Mouse (Mus musculus) G1E (cell line): ENCODE results near the gene Itgb8. TPM values are rescaled to one million over a fixed set of nuclear protein-coding genes. Genes with fewer than 3 reads are reported as not detected.

Experiments used
- ATAC-seq: 2 replicates; pipeline ENCODE4 v1.8.0; 2016; ENCODE audit warnings: mild to moderate bottlenecking; ENCODE audit not compliant: insufficient number of reproducible peaks, poor library complexity, low FRiP score, severe bottlenecking; ENCODE audit errors: extremely low read depth
- DNase-seq: peaks from one replicate; pipeline ENCODE4 v3.0.0; 2012; ENCODE audit warnings: low spot score
- H3K27me3 ChIP-seq: 2 replicates; pipeline ENCODE4 v1.6.1; 2012; ENCODE audit warnings: mild to moderate bottlenecking, low read length, inconsistent platforms; ENCODE audit not compliant: insufficient read depth
- H3K36me3 ChIP-seq: replicated peaks from 2 replicates; pipeline ENCODE3; 2012; ENCODE audit warnings: mild to moderate bottlenecking, inconsistent platforms
- H3K4me1 ChIP-seq: 2 replicates; pipeline ENCODE4 v1.6.1; 2012; ENCODE audit warnings: low read depth, low read length, inconsistent platforms, mixed read lengths; ENCODE audit not compliant: insufficient read depth
- H3K4me3 ChIP-seq: 2 replicates; pipeline ENCODE4 v1.5.1; 2012; ENCODE audit warnings: low read depth, mild to moderate bottlenecking, inconsistent platforms, low read length, moderate library complexity, mixed read lengths
- H3K9me3 ChIP-seq: replicated peaks from 2 replicates; pipeline ENCODE4 v1.6.1; 2012; ENCODE audit warnings: inconsistent platforms
- CTCF ChIP-seq: IDR thresholded peaks from 2 replicates; pipeline ENCODE4 v1.5.1; 2012; ENCODE audit warnings: low read depth, low read length, inconsistent platforms, mixed read lengths
- GATA1 ChIP-seq: IDR thresholded peaks from 2 replicates; pipeline ENCODE4 v1.6.1; 2012; ENCODE audit warnings: borderline replicate concordance, low read length, inconsistent platforms, mixed read lengths
- GATA2 ChIP-seq: IDR thresholded peaks from 2 replicates; pipeline ENCODE4 v1.6.1; 2012; ENCODE audit warnings: low read depth, low read length, inconsistent platforms, borderline replicate concordance
- POLR2AphosphoS5 ChIP-seq: IDR thresholded peaks from 2 replicates; pipeline ENCODE4 v1.6.1; 2012; ENCODE audit warnings: low read depth, low read length, inconsistent platforms; ENCODE audit not compliant: insufficient replicate concordance
- TAL1 ChIP-seq: conservative IDR thresholded peaks from 2 replicates; pipeline ENCODE4 v1.6.1; 2012; ENCODE audit warnings: low read depth, low read length, inconsistent platforms, mixed read lengths
- polyA plus RNA-seq: library from polyadenylated mRNA; stranded (reverse); fragments of >175 nt; gene quantifications from 2 replicates; pipeline ENCODE4 v1.2.3, GENCODE M21; 2012
- total RNA-seq, 2 experiments: library from RNA; stranded (forward) in 1 of 2; stranded (reverse) in 1 of 2; fragments of 200-1000 nt in 1 of 2; fragments of >200 nt in 1 of 2; fragmentation: Nextera tagmentation in 1 of 2; gene quantifications; 2 replicates each; pipeline ENCODE4 v1.2.3; 2014 to 2017

Itgb8 gene
- total and polyA plus RNA-seq, 3 experiments = 0.33 TPM; not detected in 2

DNA sequence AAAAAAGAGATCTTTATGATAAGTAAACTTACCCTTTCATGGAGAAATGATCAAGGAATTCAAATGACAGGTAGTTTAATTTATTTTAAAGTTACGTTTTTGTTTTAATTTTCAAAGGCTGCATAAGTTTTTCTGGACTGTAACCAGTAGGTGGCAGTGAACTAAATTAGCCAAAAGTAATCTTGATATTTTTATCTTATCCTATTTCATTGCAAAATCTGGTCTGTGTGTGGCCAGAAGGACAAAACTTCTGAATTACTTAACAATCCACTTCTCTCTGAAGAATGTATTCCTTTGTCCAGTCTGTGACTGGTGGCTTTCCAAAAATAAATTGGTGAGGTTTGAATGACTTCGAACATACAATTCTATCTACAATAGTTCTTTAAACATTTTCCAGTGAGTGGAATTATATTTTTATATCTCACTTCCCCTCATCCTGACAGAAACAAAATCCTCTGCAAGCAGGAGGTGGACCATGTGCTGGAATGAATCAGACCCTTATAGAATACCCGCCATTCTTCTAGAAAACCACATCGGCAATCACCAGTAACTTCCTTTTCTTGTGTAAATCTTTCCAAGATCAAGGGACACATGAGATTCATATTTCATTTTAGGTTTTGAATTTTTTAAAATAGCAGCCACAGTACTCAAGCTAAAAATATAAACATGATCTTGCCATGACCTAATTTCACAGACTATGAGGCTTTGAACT is 68.6 kb downstream of the Itgb8 start:
- no peak overlapping the region for H3K4me3 ChIP-seq
- no peak for TF ChIP-seq POLR2AphosphoS5
- TF ChIP-seq GATA2 = no peak
- no peak for ATAC-seq
- no peaks in the 10 kb centered on the region for H3K9me3 ChIP-seq
- H3K36me3 ChIP-seq = no peaks in the 10 kb centered on the region
- H3K4me1 ChIP-seq = no peaks in the 10 kb centered on the region
- no peak for DNase-seq
- peaks cover 6% of the 10 kb centered on the region; the same call in 1 of the 2 replicates for H3K27me3 ChIP-seq

DNA sequence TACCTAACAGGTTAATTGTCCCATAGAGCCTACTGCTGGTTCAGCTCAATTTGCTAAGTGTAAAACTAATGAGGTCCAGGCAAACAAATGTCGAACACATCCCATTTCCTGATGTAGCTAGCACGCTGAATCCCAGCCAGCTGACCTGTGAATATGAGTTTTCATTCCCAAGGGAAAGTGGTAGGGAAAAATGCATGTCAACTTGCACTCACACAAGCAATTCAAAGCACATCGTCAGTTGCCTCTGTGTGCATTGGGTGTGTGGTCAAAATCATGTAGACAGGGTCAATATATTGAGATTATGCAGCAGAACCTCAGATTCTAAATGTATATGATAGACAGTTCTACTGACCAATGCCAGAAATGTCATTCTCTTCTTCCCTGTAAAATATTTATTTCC is 69.5 kb downstream of the Itgb8 start:
- H3K27me3 ChIP-seq = peaks cover 8% of the 10 kb centered on the region
- no peaks in the 10 kb centered on the region for H3K9me3 ChIP-seq
- H3K36me3 ChIP-seq = no peaks in the 10 kb centered on the region
- no peak for ATAC-seq
- H3K4me1 ChIP-seq = no peaks in the 10 kb centered on the region
- TF ChIP-seq GATA1 (no peak), TAL1 (no peak), CTCF (no peak)
- H3K4me3 ChIP-seq = no peak overlapping the region
- no peak for DNase-seq

DNA sequence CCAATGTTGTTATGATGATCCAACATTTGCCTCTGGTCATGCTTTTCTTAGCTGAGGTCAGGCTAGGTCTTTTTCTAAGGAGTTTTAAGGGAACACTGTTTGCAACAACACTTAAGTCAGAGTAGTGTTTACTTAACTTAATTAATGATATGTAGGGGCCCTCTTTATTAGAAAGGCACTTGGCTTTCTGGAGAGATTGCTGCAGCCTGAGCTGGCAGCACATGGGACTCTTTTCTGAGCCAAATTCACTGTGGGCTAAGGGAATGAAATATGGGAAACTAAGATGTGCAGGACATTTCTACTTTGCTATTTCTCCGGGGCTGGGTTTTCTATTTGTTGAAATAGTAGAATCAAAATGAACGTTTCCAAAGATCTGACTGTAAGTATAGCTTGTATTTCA is 73.5 kb downstream of the Itgb8 start:
- Histone ChIP-seq H3K9me3 (no peaks in the 10 kb centered on the region), H3K4me1 (no peaks in the 10 kb centered on the region), H3K4me3 (no peak overlapping the region), H3K36me3 (no peaks in the 10 kb centered on the region), H3K27me3 (peaks cover 8% of the 10 kb centered on the region)
- ATAC-seq = no peak
- DNase-seq = no peak
- TF ChIP-seq TAL1 (no peak), CTCF (no peak), GATA2 (no peak), GATA1 (no peak), POLR2AphosphoS5 (no peak)

DNA sequence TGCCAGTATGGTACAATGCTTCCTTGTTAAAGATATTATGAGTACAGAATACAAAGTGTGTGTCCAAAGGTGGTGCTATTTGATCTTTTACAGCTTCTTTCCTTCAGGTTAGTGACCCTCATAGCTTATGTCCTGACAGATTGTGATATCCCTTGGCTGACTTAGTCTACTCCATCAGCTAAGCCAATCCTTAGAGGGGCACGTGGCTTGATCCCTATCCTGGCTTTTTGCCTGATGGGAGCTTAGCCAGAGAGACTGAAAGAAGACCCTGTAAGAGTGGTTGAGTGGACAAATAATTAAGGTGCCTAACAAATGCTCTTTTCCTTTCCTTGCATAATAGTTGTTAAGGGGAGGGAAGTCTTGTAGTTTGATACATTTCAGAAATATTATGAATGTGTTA is 73.9 kb downstream of the Itgb8 start:
- TF ChIP-seq POLR2AphosphoS5 = no peak
- TF ChIP-seq TAL1 = no peak
- no peak for TF ChIP-seq GATA1
- no peak for TF ChIP-seq CTCF
- no peak for TF ChIP-seq GATA2
- no peak for ATAC-seq
- no peaks in the 10 kb centered on the region for H3K36me3 ChIP-seq
- no peaks in the 10 kb centered on the region for H3K4me1 ChIP-seq
- no peak overlapping the region for H3K4me3 ChIP-seq
- no peak for DNase-seq
- peaks cover 8% of the 10 kb centered on the region for H3K27me3 ChIP-seq
- no peaks in the 10 kb centered on the region for H3K9me3 ChIP-seq

DNA sequence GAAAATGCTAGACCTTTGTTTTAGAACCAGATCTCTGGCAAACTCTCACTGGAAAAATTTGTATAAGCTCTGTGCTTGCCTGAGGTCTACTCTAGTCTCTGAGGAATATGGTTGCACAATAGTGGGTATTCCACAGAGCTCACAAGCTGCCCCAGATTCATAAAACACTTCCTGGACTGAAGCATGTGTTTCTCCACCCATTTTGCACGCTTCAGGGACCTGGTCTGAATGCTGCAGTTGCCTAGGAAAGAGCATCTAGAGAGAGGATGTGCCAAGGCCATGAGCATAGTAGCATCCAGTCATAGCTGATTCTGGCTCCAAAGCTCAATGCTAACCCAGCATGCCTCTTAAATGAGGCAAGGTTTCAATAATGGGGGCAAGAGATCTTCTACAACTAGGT is 74.4 kb downstream of the Itgb8 start:
- Histone ChIP-seq H3K9me3 (no peaks in the 10 kb centered on the region), H3K4me1 (no peaks in the 10 kb centered on the region), H3K27me3 (peaks cover 8% of the 10 kb centered on the region), H3K36me3 (no peaks in the 10 kb centered on the region), H3K4me3 (no peak overlapping the region)
- no peak for ATAC-seq
- no peak for TF ChIP-seq GATA2
- TF ChIP-seq TAL1 = no peak
- TF ChIP-seq POLR2AphosphoS5 = no peak
- TF ChIP-seq CTCF = no peak
- no peak for TF ChIP-seq GATA1
- no peak for DNase-seq

DNA sequence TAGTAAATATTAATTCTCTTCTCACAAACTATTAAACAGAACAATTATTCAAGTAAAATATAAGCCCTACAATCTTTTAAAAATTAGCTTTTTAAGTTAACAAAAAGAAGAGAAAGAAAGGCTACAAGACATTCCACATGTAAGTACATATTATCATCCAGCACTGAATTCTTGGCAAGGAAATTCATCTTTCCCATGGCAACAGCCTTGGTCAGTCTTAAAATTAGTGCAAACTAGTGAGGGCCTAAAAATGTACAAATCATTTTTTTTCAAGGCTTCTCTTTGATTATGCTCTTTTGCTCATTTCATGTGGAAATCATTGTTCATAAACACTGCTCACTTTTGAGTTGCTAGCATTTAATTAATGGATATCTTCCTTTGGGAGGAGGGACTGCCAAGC is 77.8 kb downstream of the Itgb8 start:
- H3K9me3 ChIP-seq = no peaks in the 10 kb centered on the region
- H3K27me3 ChIP-seq = peaks cover 4% of the 10 kb centered on the region
- TF ChIP-seq GATA2 = no peak
- no peak for TF ChIP-seq CTCF
- TF ChIP-seq TAL1 = no peak
- TF ChIP-seq POLR2AphosphoS5 = no peak
- TF ChIP-seq GATA1 = no peak
- DNase-seq (no peak), ATAC-seq (no peak)
- no peaks in the 10 kb centered on the region for H3K36me3 ChIP-seq
- H3K4me1 ChIP-seq = peaks cover 6% of the 10 kb centered on the region; the same call in 1 of the 2 replicates
- H3K4me3 ChIP-seq = no peak overlapping the region
